Mouse (Mus musculus): Measurements from ENCODE around the gene Gfpt1. TPM values are rescaled to one million over a fixed set of nuclear protein-coding genes. Genes with fewer than 3 reads are reported as not detected.

The Gfpt1 gene
- 22.5 and 23.4 TPM in 2 replicates for polyA plus RNA-seq (2015; fragmentation: Nextera tagmentation; extraction: Ambion mirVana)

GRCm38 (mm10) chr6:87042337-87043130, at the start of gene Gfpt1:
Gene Gfpt1, plus strand, starts transcription at chr6:87042846.
- Histone ChIP-seq H3K4me2 (replicated peaks) (peak within 1 kb of the TSS; percentile 85), H3K27ac (peak within 1 kb of the TSS; percentile 100), H3K4me1 (replicated peaks) (peaks cover 12% of the 10 kb centered on the region), H3K36me3 (no peaks in the 10 kb centered on the region), H3K27me3 (replicated peaks) (no peaks in the 10 kb centered on the region), H3K9ac (peak within 1 kb of the TSS; percentile 97), H3K9me3 (no peaks in the 10 kb centered on the region), H3K4me3 (replicated peaks) (peak within 1 kb of the TSS; percentile 97)
- peak; percentile 98 for ATAC-seq
- WGBS: under 1% methylated on average over 68 of the region's 68 CpGs

DNA sequence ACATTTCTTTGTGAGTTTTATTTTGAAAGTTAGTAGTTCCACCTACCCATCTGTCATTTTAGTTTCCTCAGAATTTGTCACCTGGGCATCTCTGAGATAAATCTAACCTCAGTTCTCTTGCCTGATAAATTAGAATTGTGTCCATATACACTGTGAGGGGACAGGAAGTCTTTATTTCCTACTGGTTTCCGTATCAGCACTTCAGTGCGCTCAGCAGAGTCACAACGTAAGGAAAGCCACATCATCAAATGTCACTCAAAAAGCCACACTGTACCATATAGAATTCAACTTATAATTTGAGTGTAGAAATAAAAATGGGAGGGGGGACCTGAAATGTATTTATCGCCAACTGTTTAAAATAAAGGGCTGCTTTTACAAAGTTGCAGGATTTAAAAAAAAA, 48.4 kb upstream of the Gfpt1 start:
- no peaks in the 10 kb centered on the region for H3K27me3 ChIP-seq (replicated peaks)
- no peak overlapping the region for H3K4me2 ChIP-seq (replicated peaks)
- no peak overlapping the region for H3K4me3 ChIP-seq (replicated peaks)
- H3K9ac ChIP-seq: no peak overlapping the region
- ATAC-seq: no peak
- no peak overlapping the region for H3K27ac ChIP-seq
- no peaks in the 10 kb centered on the region for H3K9me3 ChIP-seq
- 0 out of 2 replicates have a peak, but pooled peaks cover 8% of the 10 kb centered on the region for H3K36me3 ChIP-seq
- H3K4me1 ChIP-seq (replicated peaks): no peaks in the 10 kb centered on the region
- WGBS: 84% methylated on average over 4 of the region's 4 CpGs

- no peak for ATAC-seq
- 80% methylated on average over 5 of the region's 5 CpGs for WGBS
Observed at GRCm38 (mm10) chr6:86996629-86997307, 45.9 kb upstream of the Gfpt1 start.

DNA sequence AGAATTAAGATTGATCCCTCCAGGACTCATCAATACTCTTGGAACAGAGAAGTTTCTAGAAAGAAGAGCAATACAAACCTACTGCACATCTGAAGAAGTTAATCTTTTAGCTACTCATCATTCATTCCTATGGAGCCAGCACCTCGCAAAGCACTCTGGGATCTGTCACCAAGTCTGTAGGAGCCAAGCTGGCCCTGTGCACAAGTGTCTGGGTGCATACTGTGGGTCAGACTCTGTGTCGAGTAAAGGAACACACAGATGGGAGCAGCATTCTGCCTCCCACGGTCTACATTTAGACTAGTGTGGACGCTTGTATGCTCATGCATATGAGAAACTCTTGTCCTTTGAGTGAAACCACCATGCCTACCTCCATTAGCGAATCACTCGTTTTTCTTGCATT, 45.3 kb upstream of the Gfpt1 start:
- Histone ChIP-seq H3K36me3 (0 out of 2 replicates have a peak, but pooled peaks cover 8% of the 10 kb centered on the region), H3K4me2 (replicated peaks) (no peak overlapping the region), H3K27ac (no peak overlapping the region), H3K9me3 (no peaks in the 10 kb centered on the region), H3K9ac (no peak overlapping the region), H3K4me3 (replicated peaks) (no peak overlapping the region), H3K27me3 (replicated peaks) (no peaks in the 10 kb centered on the region), H3K4me1 (replicated peaks) (0 out of 2 replicates have a peak, but pooled peaks cover 3% of the 10 kb centered on the region)
- WGBS: 90% methylated on average over 6 of the region's 6 CpGs
- ATAC-seq: no peak

More at GRCm38 (mm10) chr6:86996629-86997307, 45.9 kb upstream of the Gfpt1 start:
- H3K27me3 ChIP-seq (replicated peaks): no peaks in the 10 kb centered on the region
- H3K27ac ChIP-seq: no peak overlapping the region
- no peak overlapping the region for H3K4me2 ChIP-seq (replicated peaks)
- H3K9me3 ChIP-seq: no peaks in the 10 kb centered on the region
- H3K9ac ChIP-seq: no peak overlapping the region
- H3K36me3 ChIP-seq: 0 out of 2 replicates have a peak, but pooled peaks cover 8% of the 10 kb centered on the region
- no peaks in the 10 kb centered on the region for H3K4me1 ChIP-seq (replicated peaks)
- no peak overlapping the region for H3K4me3 ChIP-seq (replicated peaks)

GRCm38 (mm10) chr6:87001995-87002394, 40.7 kb upstream of the Gfpt1 start:
- Histone ChIP-seq H3K9me3 (no peaks in the 10 kb centered on the region), H3K9ac (no peak overlapping the region), H3K4me3 (replicated peaks) (no peak overlapping the region), H3K4me1 (replicated peaks) (0 out of 2 replicates have a peak, but pooled peaks cover 5% of the 10 kb centered on the region), H3K4me2 (replicated peaks) (no peak overlapping the region), H3K36me3 (0 out of 2 replicates have a peak, but pooled peaks cover under 1% of the 10 kb centered on the region), H3K27ac (no peak overlapping the region), H3K27me3 (replicated peaks) (no peaks in the 10 kb centered on the region)
- 82% methylated on average over 6 of the region's 6 CpGs for WGBS
- peak; percentile 37; the same call in 1 of the 2 replicates for ATAC-seq

- Histone ChIP-seq H3K4me1 (replicated peaks) (0 out of 2 replicates have a peak, but pooled peaks cover 5% of the 10 kb centered on the region), H3K4me3 (replicated peaks) (no peak overlapping the region), H3K9me3 (no peaks in the 10 kb centered on the region), H3K4me2 (replicated peaks) (no peak overlapping the region), H3K9ac (no peak overlapping the region), H3K36me3 (no peaks in the 10 kb centered on the region), H3K27me3 (replicated peaks) (no peaks in the 10 kb centered on the region), H3K27ac (no peak overlapping the region)
- peak; percentile 71 for ATAC-seq
- 51% methylated on average over 8 of the region's 8 CpGs for WGBS
Observed at GRCm38 (mm10) chr6:87002521-87003055, 40.1 kb upstream of the Gfpt1 start.

- Histone ChIP-seq H3K36me3 (no peaks in the 10 kb centered on the region), H3K9me3 (no peaks in the 10 kb centered on the region), H3K27ac (no peak overlapping the region), H3K9ac (no peak overlapping the region), H3K4me2 (replicated peaks) (no peak overlapping the region), H3K27me3 (replicated peaks) (no peaks in the 10 kb centered on the region), H3K4me3 (replicated peaks) (no peak overlapping the region), H3K4me1 (replicated peaks) (0 out of 2 replicates have a peak, but pooled peaks cover 5% of the 10 kb centered on the region)
- 89% methylated on average over 2 of the region's 2 CpGs for WGBS
- ATAC-seq: no peak
Observed at GRCm38 (mm10) chr6:87004099-87004498, 38.5 kb upstream of the Gfpt1 start.

DNA sequence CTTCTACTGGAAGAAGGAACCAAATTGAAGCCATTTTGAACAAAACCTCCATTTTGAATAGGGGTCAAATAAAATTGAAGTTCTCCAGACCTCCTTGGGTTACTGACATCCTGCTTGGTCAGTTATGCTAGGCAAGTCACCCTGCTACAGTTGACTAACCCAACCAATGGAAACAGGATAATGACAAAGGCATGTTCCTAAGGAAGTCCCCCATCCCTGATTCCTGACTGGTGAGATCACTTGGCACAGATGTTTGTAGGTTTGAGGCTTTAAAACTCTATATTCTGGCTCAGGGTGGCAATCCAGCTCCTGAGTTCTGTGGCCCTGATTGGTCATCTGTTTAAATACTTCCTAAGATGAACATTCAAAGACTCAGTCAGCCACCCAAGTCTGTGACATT, 37.1 kb upstream of the Gfpt1 start:
- no peaks in the 10 kb centered on the region for H3K9me3 ChIP-seq
- H3K4me1 ChIP-seq (replicated peaks): peaks cover 7% of the 10 kb centered on the region; the same call in 1 of the 2 replicates
- no peaks in the 10 kb centered on the region for H3K27me3 ChIP-seq (replicated peaks)
- no peak overlapping the region for H3K4me2 ChIP-seq (replicated peaks)
- H3K9ac ChIP-seq: no peak overlapping the region
- no peak overlapping the region for H3K4me3 ChIP-seq (replicated peaks)
- no peak for ATAC-seq
- H3K36me3 ChIP-seq: no peaks in the 10 kb centered on the region
- no peak overlapping the region for H3K27ac ChIP-seq

DNA sequence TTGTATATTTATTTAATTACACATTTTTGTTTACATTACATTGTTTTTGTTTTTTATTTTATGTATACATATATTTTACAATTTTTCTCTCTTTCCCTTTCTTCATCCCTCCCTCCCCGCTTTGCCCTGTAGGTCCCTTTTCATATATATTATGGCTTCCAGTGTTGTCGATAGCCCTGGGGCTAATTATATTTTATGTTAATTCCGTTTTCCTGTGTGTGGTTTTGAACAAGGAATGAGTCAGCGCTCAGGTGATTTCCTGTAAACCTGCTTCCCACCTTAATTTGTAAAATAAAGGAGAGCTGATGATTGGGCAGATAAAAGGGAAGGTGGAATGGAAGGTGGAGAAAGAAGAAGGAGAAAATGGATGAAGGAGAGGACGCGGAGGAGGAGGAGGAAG, 33.8 kb upstream of the Gfpt1 start, which contains the start of gene Nfu1:
TSS of gene Nfu1 (plus strand) at position 350 of the 400 bp plus-strand sequence.
- Histone ChIP-seq H3K9ac (peak within 1 kb of the TSS; percentile 94), H3K27me3 (replicated peaks) (no peaks in the 10 kb centered on the region), H3K36me3 (no peaks in the 10 kb centered on the region; the same call in 1 of the 2 replicates), H3K27ac (peak within 1 kb of the TSS; percentile 86), H3K9me3 (no peaks in the 10 kb centered on the region), H3K4me1 (replicated peaks) (peaks cover 5% of the 10 kb centered on the region; the same call in 1 of the 2 replicates), H3K4me3 (replicated peaks) (peak within 1 kb of the TSS; percentile 81), H3K4me2 (replicated peaks) (peak within 1 kb of the TSS; percentile 57)
- WGBS: 72% methylated on average over 6 of the region's 6 CpGs
- no peak for ATAC-seq

- peak overlapping the region; percentile 86 for H3K27ac ChIP-seq
- peak overlapping the region; percentile 57 for H3K4me2 ChIP-seq (replicated peaks)
- ATAC-seq: peak; percentile 98
- under 1% methylated on average over 36 of the region's 36 CpGs for WGBS
- H3K9me3 ChIP-seq: no peaks in the 10 kb centered on the region
- H3K4me3 ChIP-seq (replicated peaks): peak overlapping the region; percentile 81
- no peaks in the 10 kb centered on the region; the same call in 1 of the 2 replicates for H3K36me3 ChIP-seq
- peaks cover 5% of the 10 kb centered on the region; the same call in 1 of the 2 replicates for H3K4me1 ChIP-seq (replicated peaks)
- peak overlapping the region; percentile 94 for H3K9ac ChIP-seq
- no peaks in the 10 kb centered on the region for H3K27me3 ChIP-seq (replicated peaks)
Observed at GRCm38 (mm10) chr6:87009692-87010328, 32.8 kb upstream of the Gfpt1 start.

GRCm38 (mm10) chr6:87016916-87017315, 25.7 kb upstream of the Gfpt1 start:
- no peak overlapping the region for H3K4me3 ChIP-seq (replicated peaks)
- no peak overlapping the region for H3K4me2 ChIP-seq (replicated peaks)
- H3K4me1 ChIP-seq (replicated peaks): no peaks in the 10 kb centered on the region
- H3K9me3 ChIP-seq: no peaks in the 10 kb centered on the region
- H3K36me3 ChIP-seq: peaks cover 27% of the 10 kb centered on the region
- ATAC-seq: no peak
- no peaks in the 10 kb centered on the region for H3K27me3 ChIP-seq (replicated peaks)
- no peak overlapping the region for H3K9ac ChIP-seq
- no peak overlapping the region for H3K27ac ChIP-seq
- 74% methylated on average over 4 of the region's 4 CpGs for WGBS

Data from intestine, embryonic 15.5 days (tissue).